Mouse (Mus musculus) ovary, adult 2 months (tissue): ENCODE measurements around the gene Olfr774. TPM values are rescaled to one million over a fixed set of nuclear protein-coding genes. Genes with fewer than 3 reads are reported as not detected.

Experiments
- polyA plus RNA-seq: library from polyadenylated mRNA; depleted of rRNA; stranded (reverse); fragments of >200 nt; gene quantifications from 2 replicates; pipeline ENCODE4 v1.2.3, GENCODE M21; 2012; rRNA removed

Olfr774 gene
- polyA plus RNA-seq: not detected in 2 replicates

DNA sequence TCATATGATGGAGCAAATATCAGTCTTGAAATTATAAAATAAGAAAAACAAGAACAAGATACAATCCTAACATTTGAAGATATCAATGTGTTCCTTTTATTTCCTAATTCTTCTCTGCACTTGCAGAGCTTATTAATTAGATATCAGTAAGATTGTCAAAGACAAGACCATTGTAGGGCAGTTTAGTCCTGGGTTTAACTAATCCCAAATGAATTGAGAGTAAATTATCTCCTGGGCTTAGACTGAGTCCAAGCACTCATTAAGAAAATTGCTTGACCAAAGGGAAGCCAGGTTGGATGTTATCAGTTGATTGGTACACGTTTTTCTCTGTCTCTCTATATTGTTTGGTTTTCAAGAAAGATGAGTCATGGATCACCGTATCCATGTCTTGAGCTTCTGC, at the start of gene Olfr774:
Olfr774 (plus strand) TSS at position 301 of the 400 bp plus-strand sequence.

DNA sequence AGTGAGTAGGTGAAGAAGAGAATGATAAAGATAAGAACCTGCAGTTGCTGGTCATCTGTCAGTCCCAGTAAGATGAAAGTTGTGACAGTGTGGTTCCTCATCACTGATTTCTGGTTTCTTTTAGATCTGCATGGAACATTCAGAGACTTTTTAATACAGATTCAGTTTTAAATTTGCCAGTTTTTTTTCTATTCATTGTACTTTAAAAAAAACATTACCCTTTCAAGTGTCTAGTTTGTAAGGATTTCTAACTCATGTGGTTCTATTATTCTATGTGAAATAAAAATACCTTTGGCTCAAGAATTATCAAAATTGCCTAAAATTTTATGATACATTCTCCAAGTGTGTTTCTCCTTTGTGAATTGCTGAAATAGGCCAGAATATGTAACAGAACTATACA, 48.7 kb upstream of the Olfr774 start, which contains the start of gene Olfr773:
Olfr773 (minus strand) TSS at position 101 of the 400 bp plus-strand sequence.

DNA sequence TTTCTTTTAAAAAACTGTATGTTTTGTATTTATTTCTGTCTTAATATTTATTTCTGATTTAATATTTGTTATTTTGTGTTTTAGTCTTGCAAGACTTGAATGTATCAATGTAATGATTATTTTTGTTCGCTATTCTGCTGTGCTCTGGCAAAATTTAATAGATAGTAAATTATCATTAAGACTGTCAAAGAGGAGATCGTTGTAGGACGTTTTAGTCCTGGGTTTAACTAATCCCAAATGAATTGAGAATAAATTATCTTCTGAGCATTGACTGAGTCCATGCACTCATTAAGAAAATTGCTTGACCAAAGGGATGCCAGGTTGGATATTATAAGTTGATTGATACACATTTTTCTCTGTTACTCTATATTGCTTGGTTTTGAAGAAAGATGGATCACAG, 12.1 kb downstream of the Olfr774 start, which contains the start of gene Olfr775:
Olfr775 (plus strand) TSS at position 301 of the 400 bp plus-strand sequence.

DNA sequence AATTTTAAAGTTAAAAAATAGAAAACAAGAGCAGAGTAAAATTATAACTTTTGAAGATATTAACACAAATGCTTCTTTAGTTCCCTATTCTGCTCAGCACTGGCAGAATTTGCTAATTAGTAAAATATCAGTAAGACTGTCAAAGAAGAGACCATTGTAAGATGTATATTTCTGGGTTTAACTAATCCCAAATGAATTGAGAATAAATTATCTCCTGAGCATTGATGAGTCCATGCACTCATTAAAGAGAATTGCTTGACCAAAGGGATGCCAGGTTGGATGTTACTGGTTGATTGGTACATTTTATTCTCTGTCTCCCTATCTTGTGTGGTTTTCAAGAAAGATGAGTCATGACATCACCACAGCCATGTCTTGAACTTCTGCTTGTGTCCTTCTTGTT, 22.8 kb downstream of the Olfr774 start, which contains the start of gene Olfr776:
Olfr776 (plus strand) TSS at position 301 of the 400 bp plus-strand sequence.

DNA sequence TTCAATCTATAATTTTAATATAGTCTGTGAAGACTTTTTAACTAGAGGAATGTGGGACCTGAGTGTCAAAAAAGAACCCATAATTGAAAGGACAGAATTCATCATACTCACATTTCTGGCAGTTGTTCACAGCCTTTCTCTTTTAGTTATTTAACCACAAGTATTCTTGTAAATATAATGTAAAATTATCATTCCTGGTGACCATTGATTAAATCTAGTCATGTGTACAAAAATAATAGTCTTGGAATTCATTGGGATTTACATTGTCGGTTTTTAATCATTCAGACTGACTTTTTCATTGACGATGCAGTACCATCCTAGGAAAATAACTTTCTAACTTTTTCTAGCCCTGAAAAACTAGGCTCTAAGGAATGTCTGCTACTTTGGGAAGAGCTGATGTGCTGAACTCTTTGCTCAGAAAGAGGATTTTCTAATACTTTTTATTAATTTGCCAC, 35.1 kb downstream of the Olfr774 start, which contains the start of gene Olfr777:
Olfr777 (minus strand) TSS at position 405 of the 455 bp plus-strand sequence.

Other genes starting within 250 kb of the Olfr774 start
- not detected in 2 replicates for gene Olfr9, start 246.8 kb upstream of the Olfr774 start, polyA plus RNA-seq
- gene Olfr763, start 225.4 kb upstream of the Olfr774 start, polyA plus RNA-seq: not detected in 2 replicates
- gene Olfr764-ps1, start 196.3 kb upstream of the Olfr774 start, polyA plus RNA-seq: not detected in 2 replicates
- not detected in 2 replicates for gene Olfr765, start 186.2 kb upstream of the Olfr774 start, polyA plus RNA-seq
- not detected in 2 replicates for gene Olfr766-ps1, start 167.2 kb upstream of the Olfr774 start, polyA plus RNA-seq
- not detected in 2 replicates for gene Olfr767, start 153.3 kb upstream of the Olfr774 start, polyA plus RNA-seq
- not detected in 2 replicates for gene Olfr768, start 136.8 kb upstream of the Olfr774 start, polyA plus RNA-seq
- 0.09 TPM in 1 of 2 replicates, not detected in the other for gene Olfr769, start 118.3 kb upstream of the Olfr774 start, polyA plus RNA-seq
- gene Olfr770, start 97.2 kb upstream of the Olfr774 start, polyA plus RNA-seq: not detected in 2 replicates
- gene Olfr771, start 71.5 kb upstream of the Olfr774 start, polyA plus RNA-seq: not detected in 2 replicates
- gene Olfr772, start 58.3 kb upstream of the Olfr774 start, polyA plus RNA-seq: not detected in 2 replicates
- gene Olfr773, start 48.8 kb upstream of the Olfr774 start, polyA plus RNA-seq: not detected in 2 replicates
- not detected in 2 replicates for gene Olfr775, start 12.2 kb downstream of the Olfr774 start, polyA plus RNA-seq
- not detected in 2 replicates for gene Olfr776, start 22.9 kb downstream of the Olfr774 start, polyA plus RNA-seq
- gene Olfr777, start 35.3 kb downstream of the Olfr774 start, polyA plus RNA-seq: not detected in 2 replicates
- not detected in 2 replicates for gene Olfr780, start 81.9 kb downstream of the Olfr774 start, polyA plus RNA-seq
- gene Olfr781, start 92.7 kb downstream of the Olfr774 start, polyA plus RNA-seq: not detected in 2 replicates
- gene Olfr782, start 112.6 kb downstream of the Olfr774 start, polyA plus RNA-seq: not detected in 2 replicates
- gene Olfr784, start 147.9 kb downstream of the Olfr774 start, polyA plus RNA-seq: 0.05 TPM in 1 of 2 replicates, not detected in the other
- not detected in 2 replicates for gene Olfr785, start 169.2 kb downstream of the Olfr774 start, polyA plus RNA-seq
- not detected in 2 replicates for gene Olfr786, start 191.1 kb downstream of the Olfr774 start, polyA plus RNA-seq
- not detected in 2 replicates for gene Olfr787, start 225.7 kb downstream of the Olfr774 start, polyA plus RNA-seq
- not detected in 2 replicates for gene Olfr788, start 234.8 kb downstream of the Olfr774 start, polyA plus RNA-seq
- not detected in 2 replicates for gene Olfr789, start 248.5 kb downstream of the Olfr774 start, polyA plus RNA-seq